Mouse (Mus musculus) ES-CJ7 (cell line): ENCODE results near the gene Slc7a11.

Experiments used
- DNase-seq: peaks from one replicate; pipeline ENCODE4 v3.0.0; 2011; ENCODE audit warnings: low read depth, low spot score

The Slc7a11 gene

DNA sequence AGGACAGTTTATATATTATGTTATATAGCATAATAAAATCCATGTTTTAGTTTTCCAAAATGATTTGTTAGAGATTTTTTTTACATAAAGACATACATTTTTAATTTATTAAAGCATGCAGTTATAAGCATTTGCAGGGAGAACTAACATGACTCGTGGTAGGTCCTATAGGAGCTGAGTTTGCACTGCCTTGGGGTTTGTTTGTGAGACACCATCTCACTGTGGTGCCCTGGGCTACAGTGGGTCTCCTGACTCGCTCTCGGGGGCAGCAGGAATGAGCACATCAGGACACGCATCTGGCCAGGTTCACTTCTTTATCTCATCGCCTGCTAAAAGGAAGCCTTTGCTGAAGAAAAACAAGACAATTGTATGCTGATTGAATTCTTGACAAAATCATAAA, 257.0 kb downstream of the Slc7a11 start:
- DNase-seq, result no peak

DNA sequence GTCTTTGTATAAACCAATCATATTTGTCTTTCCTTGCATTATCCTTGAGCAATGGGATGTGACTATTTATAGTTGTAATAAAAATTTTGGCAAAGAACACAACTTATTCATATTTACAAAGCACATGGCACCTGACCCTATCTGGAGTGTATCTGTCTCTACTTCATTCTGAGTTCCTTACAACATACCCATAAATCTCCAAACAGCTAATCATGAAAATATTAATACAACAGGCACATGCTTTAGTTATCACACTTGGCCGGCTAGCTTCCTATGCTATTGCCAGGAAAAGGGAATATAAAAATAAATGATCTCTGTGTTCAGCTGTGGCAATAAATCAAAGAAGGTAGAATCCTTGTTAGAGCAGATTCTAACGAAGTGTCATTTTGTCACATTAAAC, 257.5 kb downstream of the Slc7a11 start:
- no peak for DNase-seq

DNA sequence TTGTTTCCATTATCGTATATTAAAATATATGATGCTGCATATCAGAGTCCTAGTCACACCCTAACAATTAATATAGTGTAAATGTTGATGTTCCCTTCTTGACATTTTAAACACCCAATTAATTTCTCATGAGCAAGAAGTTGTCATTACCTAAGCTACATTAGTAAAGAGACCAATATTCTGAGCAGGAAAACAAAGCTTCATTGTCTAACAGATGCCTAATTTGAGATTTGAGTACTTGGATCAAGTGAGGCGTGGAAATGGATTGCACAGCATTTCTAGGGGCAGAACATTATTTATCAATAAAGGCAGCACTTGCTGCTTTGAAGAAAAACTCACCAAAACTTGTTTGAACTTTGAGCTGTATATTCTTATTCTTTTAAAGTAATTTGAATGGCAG, 282.7 kb downstream of the Slc7a11 start:
- no peak for DNase-seq

DNA sequence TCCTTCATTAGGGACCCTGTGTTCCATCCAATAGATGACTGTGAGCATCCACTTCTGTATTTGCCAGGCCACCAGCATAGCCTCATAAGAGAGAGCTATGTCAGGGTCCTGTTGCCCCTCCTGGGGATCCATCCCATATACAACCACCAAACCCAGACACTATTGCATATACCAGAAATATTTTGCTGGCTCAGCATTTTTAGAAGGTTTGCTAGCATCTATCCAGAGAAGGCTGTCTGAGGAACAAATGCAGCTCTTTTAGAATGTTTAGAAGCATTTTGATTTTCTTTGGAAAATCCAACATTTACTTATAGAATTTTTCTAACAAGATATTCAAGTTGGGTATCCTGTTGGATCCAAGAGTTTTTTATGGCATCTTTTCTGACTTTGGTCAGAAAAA, 299.3 kb downstream of the Slc7a11 start:
- DNase-seq, result no peak

DNA sequence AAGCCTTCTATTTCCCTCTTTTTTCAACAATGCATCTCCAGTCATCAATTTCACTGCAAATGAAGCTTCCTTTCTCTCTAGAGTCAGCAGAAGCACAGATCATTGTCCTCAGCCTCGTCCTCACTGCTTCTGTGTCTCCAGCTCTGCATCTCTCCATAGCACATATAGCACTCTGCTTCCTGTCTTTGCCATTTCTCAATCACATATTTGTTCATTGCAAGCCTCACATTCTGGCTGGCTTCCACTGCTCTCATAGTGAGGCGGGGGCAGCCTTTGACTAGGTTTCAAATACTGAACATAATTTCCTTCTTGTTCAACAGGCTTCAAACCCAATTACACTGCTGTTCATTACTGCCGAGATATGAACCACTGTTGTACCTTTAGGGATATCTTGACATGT, 305.1 kb downstream of the Slc7a11 start:
- DNase-seq, result no peak

DNA sequence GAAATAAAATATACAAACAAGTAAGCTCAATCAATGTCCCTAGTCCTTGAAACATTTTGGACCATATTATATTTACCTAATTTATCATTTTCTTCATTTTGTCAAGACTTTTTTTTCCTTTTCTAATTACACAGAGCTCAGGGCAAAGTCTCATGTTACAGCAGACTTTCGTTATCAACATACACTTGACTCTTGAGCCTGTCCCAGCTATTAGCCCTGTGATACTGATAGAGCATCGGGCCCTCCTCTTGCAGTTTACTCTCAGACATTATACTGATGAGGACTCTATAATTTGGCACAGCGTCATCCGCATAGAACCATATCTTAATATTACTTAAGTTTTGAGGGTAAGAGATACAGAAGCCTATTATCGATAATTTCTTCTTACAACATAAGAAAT, 311.2 kb downstream of the Slc7a11 start:
- no peak for DNase-seq

DNA sequence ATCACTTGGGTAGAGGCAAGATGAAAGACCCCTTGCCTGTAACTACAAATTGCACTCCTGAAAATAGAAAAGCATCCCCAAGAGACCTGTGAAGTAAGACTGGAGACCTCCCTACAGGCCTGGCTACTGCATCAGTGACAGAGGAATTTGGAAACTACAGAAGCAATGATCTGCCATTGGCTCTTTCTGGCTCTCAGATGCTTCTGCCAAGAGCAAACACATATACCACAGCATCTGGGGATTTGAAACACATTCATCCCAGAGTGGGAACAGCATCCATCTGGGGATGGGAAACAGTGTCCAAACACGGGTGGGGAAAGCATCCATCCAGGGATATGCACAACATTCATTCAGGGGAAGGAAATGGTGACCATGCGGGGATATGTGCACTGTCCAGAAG, 313.1 kb downstream of the Slc7a11 start:
- no peak for DNase-seq

DNA sequence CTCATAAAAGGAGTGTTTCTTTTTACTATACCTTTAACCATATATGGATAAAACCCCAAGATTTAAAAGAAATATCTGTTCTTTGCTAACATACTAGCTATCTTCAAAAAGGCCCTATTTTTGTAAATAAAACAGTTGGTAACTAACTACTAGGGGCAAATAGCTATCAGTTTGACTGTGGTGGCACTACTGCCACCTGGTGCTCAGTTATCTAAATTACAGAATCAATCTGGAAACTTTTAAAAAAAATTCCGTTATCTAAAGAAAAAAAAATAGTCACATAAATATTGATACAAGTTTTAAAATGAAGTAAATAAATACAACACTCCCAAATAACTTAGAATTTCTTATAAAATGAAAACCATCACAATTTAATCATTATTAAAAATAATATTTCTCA, 322.4 kb downstream of the Slc7a11 start:
- DNase-seq, result no peak

DNA sequence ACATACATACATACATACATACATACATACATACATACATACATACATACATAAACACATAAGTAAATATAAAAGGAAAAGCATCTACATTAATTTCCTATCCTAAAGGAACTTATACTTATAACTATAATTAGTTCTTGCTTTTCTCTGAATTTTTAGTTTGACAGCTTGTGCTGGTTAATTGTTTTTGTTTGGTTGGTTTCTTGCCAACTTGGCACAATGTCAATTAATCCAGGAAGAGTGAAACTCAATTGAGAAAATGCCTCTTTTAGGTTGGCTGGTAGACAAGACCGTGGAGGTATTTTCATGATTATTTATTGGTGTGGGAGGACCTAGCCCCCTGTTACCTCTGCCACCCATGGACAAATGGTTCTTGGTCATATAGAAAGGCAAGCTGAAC, 327.1 kb downstream of the Slc7a11 start:
- DNase-seq, result no peak

DNA sequence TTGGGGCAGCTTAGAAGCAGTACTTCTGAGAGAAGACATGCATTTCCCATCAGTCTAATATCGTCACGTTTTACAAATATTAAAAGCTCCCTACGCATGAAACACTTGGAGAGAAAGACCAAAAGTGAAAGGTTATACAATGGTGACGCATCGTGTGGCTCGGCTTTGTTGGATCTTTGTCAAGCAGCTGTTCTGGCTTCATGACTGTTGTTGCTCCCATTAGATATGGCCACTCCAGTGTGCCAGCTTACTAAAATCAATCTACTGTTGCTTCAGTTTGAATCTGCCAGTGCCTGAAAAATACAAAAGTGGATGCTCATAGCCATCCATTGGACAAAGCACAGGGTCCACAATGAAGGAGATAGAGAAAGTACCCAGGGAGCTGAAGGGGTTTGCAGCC, 337.9 kb downstream of the Slc7a11 start:
- DNase-seq, result no peak

DNA sequence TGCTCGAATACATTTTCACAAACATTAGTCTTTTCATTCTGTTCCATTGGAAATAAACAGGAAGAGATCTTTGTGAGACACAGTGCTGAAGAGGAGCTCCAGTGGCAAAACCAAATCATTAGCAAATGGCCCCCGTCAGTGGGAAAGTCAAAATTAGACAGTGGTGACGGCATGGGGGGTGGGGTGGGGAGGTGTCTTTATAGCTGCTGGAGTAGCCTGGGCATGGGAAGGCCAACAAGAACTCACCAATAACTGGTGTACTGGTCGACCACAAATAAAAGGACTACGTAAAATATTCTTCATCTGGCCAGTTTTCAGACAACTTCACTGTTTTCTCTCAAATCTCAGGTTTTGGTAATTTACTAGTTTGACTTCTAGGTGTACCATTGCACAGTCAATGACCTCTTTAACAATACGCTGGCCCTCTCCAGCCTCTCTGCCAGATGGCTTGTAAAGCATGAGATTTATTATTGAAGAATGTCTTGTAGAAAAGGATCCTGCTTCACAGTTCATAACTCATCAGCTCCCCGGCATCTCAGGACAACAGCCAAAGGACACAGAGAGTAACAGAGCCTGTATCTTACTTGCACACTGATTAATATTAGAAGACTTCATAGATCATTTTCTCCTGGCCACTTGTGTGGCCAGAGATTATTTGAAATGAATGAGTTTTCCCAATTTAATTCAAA, 348.9 kb downstream of the Slc7a11 start:
- DNase-seq, result no peak

DNA sequence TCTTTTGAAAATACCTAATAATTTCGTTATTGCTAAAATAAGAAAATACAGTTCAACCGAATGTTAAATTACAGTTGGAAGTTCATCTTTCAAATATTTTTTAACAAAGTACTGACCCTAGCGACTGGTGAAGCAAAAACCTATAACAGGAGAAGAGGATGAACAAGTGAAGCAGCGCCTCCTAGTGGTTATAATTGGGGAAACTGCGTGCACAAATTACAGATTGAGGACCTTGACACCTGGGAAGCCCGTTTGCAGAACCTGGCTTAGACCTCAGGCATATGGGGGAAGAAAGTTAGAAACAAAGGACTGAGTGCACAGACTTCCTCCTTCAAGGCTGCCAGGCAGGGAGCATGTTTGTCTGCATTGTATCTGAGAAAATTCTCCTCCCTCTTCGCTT, 366.4 kb downstream of the Slc7a11 start:
- DNase-seq, result peak; percentile 70

DNA sequence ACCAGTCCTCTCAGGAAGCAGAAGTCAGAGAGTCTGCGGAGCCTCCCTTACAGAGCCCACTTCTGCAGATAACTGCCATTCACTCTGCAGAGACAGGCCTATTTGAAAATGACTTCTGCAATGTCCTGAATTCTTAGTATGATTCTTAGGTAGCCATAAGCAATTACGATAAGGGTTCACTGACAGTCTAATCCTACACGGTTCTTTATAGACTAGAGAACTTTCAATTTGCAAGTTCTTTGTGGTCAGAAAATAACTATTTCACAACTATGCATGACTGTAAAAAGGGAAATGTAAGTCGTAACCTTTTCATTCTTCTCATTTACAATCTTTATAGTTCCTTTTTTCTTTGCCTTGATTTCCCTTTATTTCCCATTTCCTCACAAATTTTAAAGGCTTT, 380.0 kb downstream of the Slc7a11 start:
- no peak for DNase-seq

DNA sequence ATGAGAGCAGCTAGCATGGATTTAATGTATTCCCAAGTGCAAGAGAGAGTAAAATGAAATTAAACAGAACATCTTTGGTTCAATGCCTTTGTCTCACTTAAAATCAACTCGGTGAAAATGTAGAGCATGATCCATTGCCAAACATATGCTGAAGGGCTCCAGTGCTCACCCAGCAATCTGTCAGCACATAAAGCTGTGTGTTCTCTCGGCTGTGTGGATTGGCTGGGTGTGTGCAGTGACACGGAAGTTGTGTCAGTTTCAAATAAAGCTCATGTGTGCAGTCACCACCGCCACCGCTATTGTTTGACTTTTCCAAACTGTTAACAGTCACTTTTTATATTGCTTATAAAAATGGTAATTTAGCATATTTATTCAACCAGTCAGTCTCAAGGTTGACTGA, 398.7 kb downstream of the Slc7a11 start:
- no peak for DNase-seq

DNA sequence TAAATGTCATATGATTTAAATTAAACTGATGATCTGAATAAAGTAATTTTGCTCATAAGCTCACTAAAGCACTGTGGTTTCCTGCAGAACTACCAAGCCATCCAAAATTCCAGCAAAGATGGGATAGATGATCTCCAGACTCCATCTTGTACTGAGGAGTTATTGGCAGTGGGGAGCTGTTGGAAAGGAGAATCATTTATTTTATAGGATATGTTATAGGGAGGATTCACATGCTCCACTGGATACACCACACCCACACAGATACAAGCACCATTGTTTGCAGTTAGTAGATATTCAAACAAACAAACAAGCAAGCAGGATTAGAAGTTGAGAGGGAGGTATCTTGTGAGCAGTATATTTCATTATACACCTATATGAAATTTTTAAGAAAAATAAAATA, 399.3 kb downstream of the Slc7a11 start:
- DNase-seq, result no peak

DNA sequence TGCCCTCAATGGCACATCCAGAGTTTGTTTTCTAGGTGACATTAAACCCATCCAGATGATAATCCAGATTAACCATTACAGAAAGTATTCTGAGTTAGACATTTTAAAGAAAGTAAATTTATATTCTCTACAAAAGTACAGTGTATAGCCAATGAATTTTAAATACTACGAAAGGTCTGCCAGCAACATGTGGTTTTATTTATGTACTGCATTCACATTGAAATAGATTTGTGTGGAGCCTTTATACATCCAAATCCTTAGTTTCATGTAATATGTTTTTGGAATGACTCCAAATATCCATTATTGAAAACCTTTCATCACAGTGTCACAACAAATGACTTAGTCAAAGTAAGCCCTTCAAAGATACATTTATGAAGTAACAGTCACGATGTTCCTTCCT, 402.3 kb downstream of the Slc7a11 start:
- no peak for DNase-seq

DNA sequence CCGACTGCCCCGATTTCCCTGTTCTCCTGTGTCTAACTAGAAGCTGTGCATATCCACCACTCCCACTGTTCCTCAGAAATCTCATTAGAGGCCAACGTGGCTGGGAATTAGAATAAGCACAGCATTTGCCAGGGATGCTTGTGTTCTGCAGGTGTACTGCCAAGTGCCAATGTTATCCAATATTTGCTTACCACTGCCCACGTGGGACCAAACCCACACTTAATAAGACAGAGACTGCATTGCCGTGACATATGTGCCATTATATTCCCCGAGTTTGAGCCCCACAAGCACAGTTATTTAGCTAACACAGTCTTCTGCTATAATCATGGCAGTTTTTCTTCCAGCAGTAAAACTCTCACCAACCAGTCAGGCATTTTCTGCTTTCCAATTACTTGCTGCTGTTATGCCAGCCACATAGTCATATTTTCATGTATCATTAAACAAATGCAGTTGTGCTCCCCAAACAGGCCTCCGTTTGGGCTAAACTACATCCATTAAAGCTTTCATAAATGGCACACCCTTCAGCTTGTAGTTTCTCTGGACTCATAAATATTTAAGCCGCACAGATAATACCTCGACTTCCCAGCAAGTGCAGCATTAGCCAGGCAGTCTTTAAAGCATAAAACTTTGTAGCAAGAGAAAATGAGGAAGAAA, 407.4 kb downstream of the Slc7a11 start:
- no peak for DNase-seq

DNA sequence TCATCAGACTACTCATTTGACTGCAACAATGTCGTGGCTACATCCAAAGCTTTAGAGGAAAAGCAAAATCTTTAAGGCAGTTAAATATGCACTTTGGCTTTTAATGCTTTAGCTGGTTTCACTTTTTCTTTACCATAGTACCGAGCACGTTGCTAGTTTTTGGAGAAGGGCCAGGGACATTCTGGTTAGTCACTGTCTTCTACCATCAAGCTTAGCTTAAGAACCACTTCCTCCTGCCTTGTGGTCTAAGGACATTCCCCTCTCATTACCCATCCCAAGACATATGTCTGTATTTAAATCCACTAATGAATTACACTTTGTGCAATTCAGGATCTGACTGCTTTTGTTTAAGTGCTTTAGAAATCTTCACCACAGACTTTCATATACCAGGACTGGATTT, 410.1 kb downstream of the Slc7a11 start:
- no peak for DNase-seq

DNA sequence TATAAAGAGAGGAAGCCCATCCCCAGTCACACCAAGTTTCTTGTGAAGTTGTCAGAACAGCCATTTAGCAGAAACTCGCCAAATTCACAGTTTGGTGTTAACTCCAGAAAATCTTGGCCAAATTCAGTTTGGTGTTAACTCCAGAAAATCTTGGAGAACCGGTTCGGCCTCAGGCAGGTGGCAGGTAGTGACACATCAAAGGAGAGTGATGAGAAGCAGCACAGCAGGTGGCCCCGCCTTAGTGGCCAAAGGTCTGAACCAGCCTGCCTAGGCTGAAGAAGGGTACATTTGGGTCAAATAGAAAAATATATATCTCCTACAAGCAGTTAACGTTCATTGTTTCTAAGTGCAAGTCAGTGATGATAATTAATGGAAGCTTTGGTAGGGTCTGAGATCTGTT, 417.4 kb downstream of the Slc7a11 start:
- no peak for DNase-seq

DNA sequence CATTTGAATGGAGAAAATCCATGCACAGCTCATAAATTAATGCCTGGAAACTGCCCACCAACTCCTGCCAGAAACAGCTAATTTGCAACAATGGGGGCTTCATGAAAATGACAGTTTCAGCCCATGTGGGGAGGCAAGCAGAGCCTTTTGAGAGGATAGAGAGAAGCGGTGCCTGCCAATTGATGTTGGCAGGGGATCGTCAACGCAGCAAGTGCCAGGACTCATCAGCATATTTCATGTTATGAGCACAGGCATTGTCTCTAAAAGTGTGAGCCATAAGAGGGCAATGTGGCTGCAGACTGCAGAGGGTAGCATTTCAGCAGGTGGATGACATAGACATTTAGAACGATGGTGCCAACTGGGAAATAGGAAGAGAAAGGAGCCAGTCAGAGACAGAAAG, 429.0 kb downstream of the Slc7a11 start:
- no peak for DNase-seq

DNA sequence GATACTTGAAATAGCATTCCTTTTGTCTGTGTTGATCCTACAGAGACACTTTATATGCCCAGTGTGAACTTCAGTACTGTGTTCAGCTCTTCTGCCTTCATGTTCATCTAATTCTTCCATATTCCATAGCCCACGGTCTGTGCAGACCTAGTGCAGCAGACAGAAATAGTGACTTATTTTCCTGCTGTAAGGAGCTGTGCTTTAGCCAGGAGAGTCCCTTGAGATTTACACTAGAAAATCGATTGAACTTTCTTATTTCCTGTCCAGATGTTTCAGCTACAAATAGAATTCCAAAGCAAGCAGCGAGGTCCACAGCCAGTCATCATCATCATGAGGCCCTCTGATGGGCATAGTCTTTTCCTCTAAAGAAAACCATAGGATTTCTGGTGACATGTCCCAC, 431.4 kb downstream of the Slc7a11 start:
- no peak for DNase-seq

DNA sequence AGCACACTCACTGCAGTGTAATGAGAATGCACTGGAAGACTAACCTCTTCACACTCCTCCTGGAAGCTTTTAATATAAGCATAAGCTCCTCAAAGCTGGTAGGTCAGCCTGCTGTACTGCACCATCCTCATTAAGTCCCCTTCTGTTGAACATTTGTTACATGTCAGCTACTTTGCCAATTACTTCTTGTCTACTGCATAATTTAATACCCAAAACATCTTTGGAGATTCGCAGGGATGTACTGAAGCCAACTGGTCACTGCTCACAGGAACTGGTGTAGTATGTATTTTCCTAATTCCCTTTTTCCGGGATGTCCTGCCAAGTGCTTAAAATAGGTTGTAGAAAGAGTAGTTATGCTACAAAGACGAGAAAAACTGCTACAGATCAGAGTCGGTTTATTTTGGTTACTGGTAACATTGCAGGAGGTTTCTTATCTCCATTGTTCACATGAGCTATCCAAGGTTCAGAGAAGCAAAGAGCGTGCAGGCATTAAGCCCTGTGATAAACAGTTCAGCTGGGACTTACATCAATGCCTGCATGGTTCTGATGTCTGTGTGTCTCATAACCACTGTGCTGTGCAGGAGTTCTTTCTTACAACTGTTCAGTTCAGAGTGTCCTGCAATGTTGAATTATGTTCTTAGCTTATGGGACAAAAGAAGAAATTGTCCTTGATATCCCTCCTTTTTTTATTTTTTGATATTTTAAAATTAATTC, 439.3 kb downstream of the Slc7a11 start:
- DNase-seq, result no peak

DNA sequence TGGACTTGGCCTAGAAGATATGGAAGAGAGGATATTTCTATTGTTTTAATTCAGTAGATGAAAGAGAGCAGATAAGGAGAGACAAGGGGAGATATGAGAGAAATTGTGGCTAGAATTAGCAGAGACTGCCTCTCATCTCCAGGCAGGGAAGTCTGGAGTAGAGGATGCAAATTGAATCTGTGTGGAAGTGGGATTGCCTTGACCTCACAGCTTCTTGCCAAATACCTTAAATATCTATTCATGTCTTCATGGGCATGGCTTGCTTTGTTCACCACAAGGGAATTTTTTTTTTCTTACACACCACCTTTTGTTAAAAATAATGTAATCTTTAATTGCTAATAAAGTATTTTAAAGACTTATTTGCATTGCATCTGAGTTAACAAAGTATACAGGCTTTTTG, 441.3 kb downstream of the Slc7a11 start:
- DNase-seq, result no peak
